In genomic region chr7:121802471-121802870, GRCm38 (mm10) we compare ENCODE assay signal across 10 mouse cellular contexts.
DNase-seq lines count a peak whose midpoint lies in the region.
"Had no signal": no experiment of that assay in that cellular context is flagged by ENCODE, and none has a peak within 500 bp of the region (broad histone marks: within the 10 kb centered on the region; RNA-seq: fewer than 3 reads in every experiment).

No protein-coding gene starts in this region.

- peak; percentile 3 for DNase-seq in heart, adult 9 months (ENCODE audit: low spot score in 2 of 2)
- no peak for DNase-seq in heart, adult 8-10 months (ENCODE audit: low spot score)
- DNase-seq in lung, postnatal 10 days = peak; percentile 8
- no peak for DNase-seq in lung, postnatal 14 days
- peak; percentile 32 to 62 for DNase-seq in heart, postnatal 10 days
- no peak for DNase-seq in layer of hippocampus, postnatal 36 days
- DNase-seq in yolk sac, embryonic 10.5 days (ENCODE audit: low spot score) = no peak
- DNase-seq: cerebellum, adult 2 months; kidney, adult 9 months; thymus, postnatal 36 days had no signal

- intact Hi-C loops in heart, postnatal 10 days (cut with DNase I) = no loop called here

Comparison
In these comparisons a context has a peak if more than half of its experiments do, and no peak if none do; other contexts are left out.
1. DNase-seq: peak in heart, adult 9 months (2 of 2), lung, postnatal 10 days (single experiment) and heart, postnatal 10 days (2 of 2); none in heart, adult 8-10 months (single experiment), lung, postnatal 14 days (single experiment), layer of hippocampus, postnatal 36 days (0 of 2) and yolk sac, embryonic 10.5 days (single experiment).